Mouse (Mus musculus) hindbrain, embryonic 13.5 days (tissue): ENCODE data around the gene Adat2. TPM values are rescaled to one million over a fixed set of nuclear protein-coding genes. Genes with fewer than 3 reads are reported as not detected.

Source experiments
- ATAC-seq: fragments of 200-750 bp; cut with Nextera tagmentation; 2 replicates; pipeline ENCODE4 v1.8.0; 2017; ENCODE audit warnings: moderate TSS enrichment; ENCODE audit not compliant: low FRiP score
- H3K27ac ChIP-seq: fragments of 300-500 bp; sonication (generic); 2 replicates; pipeline ENCODE4 v1.5.1; 2015; ENCODE audit warnings: inconsistent platforms, mild to moderate bottlenecking, moderate library complexity
- H3K27me3 ChIP-seq: fragments of 300-500 bp; sonication (generic); 2 replicates; pipeline ENCODE4 v1.6.1; 2015; ENCODE audit warnings: mild to moderate bottlenecking, inconsistent platforms
- H3K36me3 ChIP-seq: fragments of 300-500 bp; sonication (generic); 2 replicates; pipeline ENCODE4 v1.6.1; 2015; ENCODE audit warnings: mild to moderate bottlenecking, inconsistent platforms
- H3K4me1 ChIP-seq: fragments of 300-500 bp; sonication (generic); replicated peaks from 2 replicates; pipeline ENCODE4 v1.6.1; 2015; ENCODE audit warnings: inconsistent platforms
- H3K4me2 ChIP-seq: fragments of 300-500 bp; sonication (generic); 2 replicates; pipeline ENCODE4 v1.6.1; 2015; ENCODE audit warnings: inconsistent platforms, mild to moderate bottlenecking, moderate library complexity
- H3K4me3 ChIP-seq: fragments of 300-500 bp; sonication (generic); 2 replicates; pipeline ENCODE4 v1.5.1; 2015; ENCODE audit warnings: mild to moderate bottlenecking, inconsistent platforms
- H3K9ac ChIP-seq: fragments of 300-500 bp; sonication (generic); 2 replicates; pipeline ENCODE4 v1.6.1; 2015; ENCODE audit warnings: mild to moderate bottlenecking, inconsistent platforms
- H3K9me3 ChIP-seq: fragments of 300-500 bp; sonication (generic); 2 replicates; pipeline ENCODE4 v1.6.1; 2016; ENCODE audit warnings: inconsistent platforms
- WGBS: fragments of 180-500 bp; shearing (Covaris S2); methylation state at CpG from one replicate; pipeline ENCODE4 v1.1.7; 2015; 5-methylcytosine and 5-hydroxymethylcytosine counted together
- polyA plus RNA-seq: library from polyadenylated mRNA; unstranded; fragments of >200 nt; fragmentation: Nextera tagmentation; extraction: Ambion mirVana; gene quantifications from 2 replicates; pipeline ENCODE4 v1.2.1, GENCODE M21; 2015

Adat2 gene
- polyA plus RNA-seq, 1 experiment from 2014 or later: 2.0 TPM

DNA sequence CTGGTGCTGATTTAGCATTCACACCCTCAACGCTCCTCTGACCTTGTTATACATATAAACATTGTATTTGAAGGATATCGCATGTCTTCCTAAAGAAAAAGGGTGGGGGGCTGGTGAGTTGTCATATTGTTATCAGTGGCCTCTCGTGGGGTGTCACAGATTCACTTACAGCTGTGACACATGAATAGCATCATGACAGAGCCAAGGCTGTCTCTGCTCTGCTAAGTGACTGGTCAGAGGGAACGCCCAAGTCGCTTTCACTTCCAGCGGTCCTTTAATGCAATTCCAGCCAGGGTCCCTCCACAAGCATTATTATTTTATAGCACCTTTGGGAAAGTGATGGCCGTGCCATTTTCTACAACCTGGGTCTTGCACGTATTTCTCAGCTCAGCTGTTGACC lies 44.8 kb downstream of the Adat2 start:
- Histone ChIP-seq H3K27me3 (no peaks in the 10 kb centered on the region), H3K4me2 (no peak overlapping the region), H3K36me3 (no peaks in the 10 kb centered on the region), H3K4me3 (no peak overlapping the region), H3K4me1 (0 out of 2 replicates have a peak, but pooled peaks cover 4% of the 10 kb centered on the region), H3K9ac (no peak overlapping the region), H3K9me3 (no peaks in the 10 kb centered on the region), H3K27ac (no peak overlapping the region)
- 69% methylated on average over 8 of the region's 8 CpGs for WGBS
- ATAC-seq: no peak

DNA sequence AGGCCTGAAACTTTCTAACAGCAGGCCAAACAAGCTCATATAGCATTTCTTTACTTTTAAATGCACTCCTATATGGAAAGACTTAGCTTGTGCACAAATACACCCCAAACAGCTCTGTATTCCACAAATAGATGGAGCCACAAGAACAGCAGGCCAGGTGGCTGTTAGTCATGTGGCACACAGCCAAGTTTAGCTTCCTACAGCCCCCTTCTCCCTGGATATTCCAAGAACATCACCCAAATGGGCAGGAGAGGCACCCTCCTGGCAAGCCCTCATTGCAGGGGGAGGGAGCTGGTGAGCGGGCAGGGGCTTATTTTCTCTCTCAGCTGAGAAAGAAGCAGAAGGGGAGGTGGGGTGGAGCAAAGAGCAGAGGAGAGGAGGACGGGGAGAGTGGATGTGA lies 48.2 kb downstream of the Adat2 start:
- Histone ChIP-seq H3K9ac (no peak overlapping the region), H3K27ac (no peak overlapping the region), H3K4me1 (0 out of 2 replicates have a peak, but pooled peaks cover 4% of the 10 kb centered on the region), H3K9me3 (no peaks in the 10 kb centered on the region), H3K27me3 (no peaks in the 10 kb centered on the region), H3K36me3 (no peaks in the 10 kb centered on the region), H3K4me2 (no peak overlapping the region), H3K4me3 (no peak overlapping the region)
- no peak for ATAC-seq
- 77% methylated on average over 2 of the region's 2 CpGs for WGBS

Other genes starting within 250 kb of the Adat2 start
- 6.2 and 7.8 TPM in 2 replicates for gene Phactr2, start 78.5 kb upstream of the Adat2 start, polyA plus RNA-seq
- gene Fuca2, start 53.4 kb upstream of the Adat2 start, polyA plus RNA-seq: 33.3 and 35.5 TPM in 2 replicates
- gene Pex3, start 248 bp downstream of the Adat2 start, polyA plus RNA-seq: 24.7 and 25.9 TPM in 2 replicates